Mouse (Mus musculus) induced T-regulatory cell, adult 2 months (primary cell): ENCODE results near the gene Chst4.

Experiments used
- DNase-seq: peaks from one replicate; pipeline ENCODE4 v3.0.0-alpha.2; 2012; ENCODE audit warnings: low read depth

Gene Chst4

GRCm38 (mm10) chr8:110006312-110007023 lies 33.1 kb downstream of the Chst4 start:
- DNase-seq = no peak

DNA sequence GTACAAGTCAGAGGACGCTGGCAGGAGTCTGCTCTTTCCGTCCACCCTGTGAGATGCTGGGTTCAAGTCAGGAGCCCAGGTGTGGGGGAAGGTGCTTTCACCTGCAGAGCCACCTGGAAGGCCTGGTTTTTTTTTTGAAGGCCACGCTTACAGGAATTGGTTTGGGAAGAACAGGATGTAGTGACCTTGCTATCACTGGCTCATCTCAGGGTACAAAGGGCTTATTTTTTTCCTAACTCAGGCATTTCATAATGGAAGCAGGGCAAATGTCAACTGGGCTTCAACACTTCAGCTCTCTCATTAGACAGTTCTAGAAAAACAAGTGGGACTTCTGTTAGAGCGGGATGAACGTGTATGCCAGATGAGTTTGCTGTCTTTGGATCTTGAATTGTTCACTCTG lies 35.2 kb downstream of the Chst4 start:
- no peak for DNase-seq

GRCm38 (mm10) chr8:110002953-110003352 lies 36.6 kb downstream of the Chst4 start:
- peak; percentile 52 for DNase-seq

- DNase-seq = no peak
Measured at GRCm38 (mm10) chr8:109999974-110000373, 39.6 kb downstream of the Chst4 start.

GRCm38 (mm10) chr8:109998066-109998465 lies 41.5 kb downstream of the Chst4 start:
- no peak for DNase-seq

GRCm38 (mm10) chr8:109997381-109997780 lies 42.2 kb downstream of the Chst4 start:
- no peak for DNase-seq

- no peak for DNase-seq
Measured at GRCm38 (mm10) chr8:109992951-109993350, 46.6 kb downstream of the Chst4 start.

DNA sequence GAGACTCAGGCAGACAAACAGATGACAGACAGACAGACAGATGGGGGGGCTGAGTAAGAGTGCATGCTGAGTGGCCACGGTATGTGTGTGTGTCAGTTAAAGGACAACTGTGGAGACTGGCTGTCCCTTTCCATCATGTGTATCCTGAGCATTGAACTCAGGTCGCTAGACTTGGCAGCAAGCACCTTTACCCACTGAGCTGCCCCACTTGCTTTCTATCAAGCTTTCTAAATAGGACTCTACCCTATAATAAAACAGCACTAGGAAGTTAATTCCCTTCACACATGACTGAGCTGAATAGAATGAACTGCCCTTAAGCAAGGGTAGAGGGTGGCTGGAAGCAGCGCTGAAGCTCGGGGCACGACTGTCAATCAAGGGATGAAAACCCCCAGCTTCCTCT lies 47.4 kb downstream of the Chst4 start:
- DNase-seq = no peak

DNA sequence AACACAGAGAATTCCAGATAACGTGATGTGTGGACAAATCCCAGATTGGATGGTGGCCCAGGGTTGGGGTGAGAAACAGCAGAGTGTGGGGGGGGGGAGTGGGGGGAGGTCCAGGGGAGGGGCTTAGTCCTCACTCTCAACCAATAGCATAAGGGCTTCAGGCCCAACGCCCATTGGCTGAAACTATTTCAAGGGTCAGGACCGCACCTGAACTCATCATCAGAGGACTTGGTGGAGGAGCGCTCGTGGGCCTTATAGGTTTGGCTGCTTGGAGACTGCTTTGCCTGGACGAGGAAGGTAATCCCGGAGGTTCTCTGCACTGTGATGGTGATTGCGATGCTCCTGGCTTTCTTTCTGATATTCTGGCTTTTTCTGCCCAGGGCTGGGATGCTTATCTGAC lies 49.3 kb downstream of the Chst4 start, which contains the start of gene Tat:
Tat (plus strand) TSS at position 214 of the 400 bp plus-strand sequence.
- no peak for DNase-seq

DNA sequence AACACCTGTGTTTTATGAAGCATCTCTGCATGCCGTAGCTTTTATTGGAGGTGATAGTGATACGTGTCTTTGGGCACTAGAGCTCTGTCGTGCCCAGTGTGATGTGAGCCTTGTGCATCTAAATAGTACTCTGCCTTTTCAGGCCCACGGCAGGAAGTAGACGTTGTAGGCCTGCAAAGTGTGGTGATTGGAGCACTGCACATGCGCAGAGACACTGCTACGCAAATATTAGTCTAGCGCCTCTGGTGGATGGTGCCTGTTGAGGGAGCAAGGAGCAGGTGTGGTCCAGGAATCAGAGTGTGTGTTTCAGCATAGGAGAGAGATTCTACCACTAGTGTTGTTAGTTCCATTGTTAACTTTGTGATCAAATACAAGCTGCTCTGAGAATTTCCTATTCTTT lies 50.4 kb downstream of the Chst4 start:
- no peak for DNase-seq

DNA sequence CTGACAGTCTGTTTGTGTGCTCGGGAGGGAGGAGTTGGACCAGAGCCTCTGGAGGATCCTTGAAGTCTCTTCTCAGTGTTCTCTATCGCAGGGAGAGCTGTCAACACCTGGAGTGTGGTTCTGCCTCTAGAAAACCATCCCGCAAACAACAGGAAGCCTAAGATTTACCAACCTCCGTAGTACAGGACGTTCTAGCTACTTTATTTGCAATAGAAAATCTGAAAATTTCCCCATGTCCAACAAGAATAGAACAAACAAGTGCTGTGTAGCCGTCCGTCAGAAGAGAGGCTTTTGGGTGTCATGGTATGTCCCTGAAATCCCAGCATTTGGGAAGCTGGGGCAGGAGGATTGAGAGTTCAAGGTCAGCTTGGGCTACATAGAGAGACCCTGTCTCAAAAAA lies 51.8 kb downstream of the Chst4 start:
- no peak for DNase-seq

- no peak for DNase-seq
Measured at GRCm38 (mm10) chr8:109986384-109986783, 53.2 kb downstream of the Chst4 start.

DNA sequence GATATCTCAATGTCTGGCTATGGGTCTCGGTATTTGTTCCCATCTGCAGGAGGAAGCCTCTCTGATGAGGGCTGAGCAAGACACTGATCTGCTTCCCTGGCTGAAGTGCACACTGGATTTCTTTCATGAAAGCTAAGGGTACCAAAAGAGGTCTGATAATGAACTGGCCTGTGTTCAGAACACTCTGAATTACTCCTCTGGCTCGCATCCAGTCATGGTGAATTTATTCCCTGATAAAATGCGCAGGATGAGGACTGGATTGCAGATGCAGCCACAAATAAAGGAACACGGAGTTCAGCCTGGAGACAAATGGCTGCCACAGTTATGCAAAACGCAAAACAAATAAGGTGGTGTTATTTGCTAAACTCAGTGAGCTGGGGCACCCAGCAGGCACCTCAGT lies 55.6 kb downstream of the Chst4 start:
- no peak for DNase-seq

DNA sequence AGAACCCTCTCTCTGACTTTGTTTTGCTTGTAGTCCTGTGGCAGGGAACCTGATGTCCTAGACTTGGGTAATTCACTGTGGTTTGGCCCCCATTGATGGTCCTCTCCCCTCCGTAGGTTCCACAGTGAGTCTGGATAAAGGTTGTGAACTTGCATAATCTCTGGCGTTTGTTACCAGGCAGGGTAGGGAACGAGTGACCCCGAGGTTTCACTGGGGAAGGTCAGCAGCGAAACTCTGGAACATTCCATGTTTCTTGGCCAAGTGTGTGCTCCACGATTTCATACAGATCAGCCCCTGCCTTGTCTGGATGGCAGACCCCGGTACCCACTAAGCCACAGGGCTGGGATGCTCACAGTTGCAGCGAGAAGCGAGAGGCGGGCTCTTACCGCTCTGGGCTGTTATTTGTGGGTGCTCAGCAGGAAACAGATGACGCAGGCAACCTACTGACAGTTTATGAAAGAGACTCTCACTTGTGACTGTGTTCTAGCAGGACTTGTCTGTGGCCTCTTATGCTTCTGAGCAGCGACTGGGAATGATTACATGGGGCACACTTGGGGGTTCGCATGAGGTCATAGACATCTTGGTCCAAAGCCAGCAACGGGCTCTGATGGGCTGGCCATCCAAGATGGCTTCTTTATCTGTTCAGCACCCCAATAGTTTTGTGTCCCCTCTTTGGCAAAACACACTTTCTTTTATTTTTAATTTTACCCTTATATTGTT lies 57.0 kb downstream of the Chst4 start:
- DNase-seq = no peak

GRCm38 (mm10) chr8:109979339-109979738 lies 60.2 kb downstream of the Chst4 start:
- DNase-seq = no peak
